Comparison of ENCODE assay signal across 12 mouse cellular contexts in the genomic region with DNA sequence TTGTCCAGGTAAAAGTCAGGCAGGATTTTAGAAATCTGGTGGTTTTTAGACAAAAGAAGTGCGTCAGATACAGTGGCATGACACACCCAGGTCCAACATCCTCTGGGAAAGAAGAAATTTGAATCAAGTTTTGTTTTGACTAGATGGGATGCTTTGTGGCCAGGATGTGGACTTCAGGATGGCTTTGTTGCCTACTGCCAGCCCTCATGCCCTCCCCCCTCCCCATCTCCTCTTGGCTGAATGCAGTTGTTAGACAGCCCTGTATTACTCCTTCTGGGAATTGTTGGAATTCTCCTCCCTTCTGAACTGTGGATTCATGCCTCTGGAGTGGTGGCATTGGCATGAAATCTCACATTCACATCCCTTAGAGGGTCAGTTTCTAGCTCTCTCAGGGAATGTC.
DNase-seq lines count a peak whose midpoint lies in the region; ATAC-seq and TF ChIP-seq lines count a peak whose summit lies in the region.
"Had no signal": no experiment of that assay in that cellular context is flagged by ENCODE, and none has a peak within 500 bp of the region (broad histone marks: within the 10 kb centered on the region; RNA-seq: fewer than 3 reads in every experiment).

No protein-coding gene starts in this region.

- TF ChIP-seq CTCF in layer of hippocampus, adult 2 months (conservative IDR thresholded peaks at IDR 0.05) = no peak
- no peak for TF ChIP-seq CTCF in E14TG2a.4 (conservative IDR thresholded peaks at IDR 0.05; ENCODE audit: low read length)

- 53% methylated on average over 1 of the region's 1 CpGs for WGBS in heart, embryonic 13.5 days
- 67% methylated on average over 1 of the region's 1 CpGs for WGBS in limb, embryonic 15.5 days

- H3K9ac ChIP-seq in heart, embryonic 13.5 days = no peak overlapping the region
- H3K9ac ChIP-seq in limb, embryonic 15.5 days = no peak overlapping the region
- H3K9ac ChIP-seq: hindbrain, embryonic 13.5 days; liver, embryonic 15.5 days had no signal

- H3K4me2 ChIP-seq in heart, embryonic 13.5 days = 0 out of 2 replicates have a peak overlapping the region, but pooled peaks have one; percentile 16
- H3K4me2 ChIP-seq in limb, embryonic 15.5 days = no peak overlapping the region
- H3K4me2 ChIP-seq: hindbrain, embryonic 13.5 days; liver, embryonic 15.5 days had no signal

- no peaks in the 10 kb centered on the region for H3K27me3 ChIP-seq in heart, embryonic 13.5 days (replicated peaks)
- no peaks in the 10 kb centered on the region for H3K27me3 ChIP-seq in E14TG2a.4 (ENCODE audit: insufficient read depth, low read length)
- H3K27me3 ChIP-seq in limb, embryonic 15.5 days = no peaks in the 10 kb centered on the region
- H3K27me3 ChIP-seq: CH12.LX; hindbrain, embryonic 13.5 days; liver, embryonic 15.5 days had no signal

- H3K4me1 ChIP-seq in heart, embryonic 13.5 days = peaks cover 44% of the 10 kb centered on the region
- peaks cover 36% of the 10 kb centered on the region for H3K4me1 ChIP-seq in E14TG2a.4 (replicated peaks; ENCODE audit: low read depth, low read length)
- peaks cover 21% of the 10 kb centered on the region for H3K4me1 ChIP-seq in limb, embryonic 15.5 days
- H3K4me1 ChIP-seq: liver, embryonic 15.5 days had no signal

- DNase-seq in heart, adult 9 months (ENCODE audit: low spot score in 2 of 2) = no peak
- DNase-seq in layer of hippocampus, adult 2 months (ENCODE audit: low spot score in 2 of 2) = no peak
- DNase-seq in layer of hippocampus, adult 9-11 months = no peak
- DNase-seq in cerebellum, adult 18-20 months = no peak

- no peaks in the 10 kb centered on the region for H3K36me3 ChIP-seq in heart, embryonic 13.5 days
- no peaks in the 10 kb centered on the region for H3K36me3 ChIP-seq in E14TG2a.4 (ENCODE audit: insufficient read depth, low read length)
- no peaks in the 10 kb centered on the region for H3K36me3 ChIP-seq in limb, embryonic 15.5 days
- H3K36me3 ChIP-seq: forebrain, embryonic 10.5 days; hindbrain, embryonic 13.5 days; liver, embryonic 15.5 days; midbrain, embryonic 10.5 days had no signal

- no peaks in the 10 kb centered on the region for H3K9me3 ChIP-seq in heart, embryonic 13.5 days
- H3K9me3 ChIP-seq in E14TG2a.4 (ENCODE audit: low read length) = peaks cover 4% of the 10 kb centered on the region; the same call in 1 of the 2 replicates
- H3K9me3 ChIP-seq in limb, embryonic 15.5 days = no peaks in the 10 kb centered on the region
- H3K9me3 ChIP-seq: forebrain, embryonic 10.5 days; hindbrain, embryonic 13.5 days; liver, embryonic 15.5 days had no signal

- no peak overlapping the region for H3K4me3 ChIP-seq in heart, embryonic 13.5 days
- H3K4me3 ChIP-seq in layer of hippocampus, adult 2 months = no peak overlapping the region
- H3K4me3 ChIP-seq in E14TG2a.4 (replicated peaks; ENCODE audit: low read length) = peak overlapping the region; percentile 23; the same call in 1 of the 2 replicates
- H3K4me3 ChIP-seq in limb, embryonic 15.5 days = no peak overlapping the region
- H3K4me3 ChIP-seq: forebrain, embryonic 10.5 days; hindbrain, embryonic 13.5 days; liver, embryonic 15.5 days; midbrain, embryonic 10.5 days had no signal

- no peak for ATAC-seq in heart, embryonic 13.5 days (ENCODE audit: extremely low read depth, insufficient number of reproducible peaks, low FRiP score, low TSS enrichment)
- no peak for ATAC-seq in limb, embryonic 15.5 days (ENCODE audit: insufficient number of reproducible peaks, low FRiP score, low TSS enrichment, low read depth)

- H3K27ac ChIP-seq in heart, embryonic 13.5 days (replicated peaks) = peak overlapping the region; percentile 73
- peak overlapping the region; percentile 59 for H3K27ac ChIP-seq in layer of hippocampus, adult 2 months
- peak overlapping the region; percentile 81 for H3K27ac ChIP-seq in limb, embryonic 15.5 days
- H3K27ac ChIP-seq: forebrain, embryonic 10.5 days; hindbrain, embryonic 13.5 days; liver, embryonic 15.5 days; midbrain, embryonic 10.5 days had no signal
